Mouse (Mus musculus) liver, adult (tissue): ENCODE results near the gene Pwp1.
"Not testable (repeated sequence)": the region's sequence is repeated elsewhere in the genome, so short reads cannot be mapped to it uniquely, and the experiment has no call there.

Experiments
- GATA4 ChIP-seq: IDR thresholded peaks from 2 replicates; pipeline ENCODE4 v1.6.1; 2014; ENCODE audit warnings: mild to moderate bottlenecking, low read length; ENCODE audit not compliant: insufficient replicate concordance

Gene Pwp1

DNA sequence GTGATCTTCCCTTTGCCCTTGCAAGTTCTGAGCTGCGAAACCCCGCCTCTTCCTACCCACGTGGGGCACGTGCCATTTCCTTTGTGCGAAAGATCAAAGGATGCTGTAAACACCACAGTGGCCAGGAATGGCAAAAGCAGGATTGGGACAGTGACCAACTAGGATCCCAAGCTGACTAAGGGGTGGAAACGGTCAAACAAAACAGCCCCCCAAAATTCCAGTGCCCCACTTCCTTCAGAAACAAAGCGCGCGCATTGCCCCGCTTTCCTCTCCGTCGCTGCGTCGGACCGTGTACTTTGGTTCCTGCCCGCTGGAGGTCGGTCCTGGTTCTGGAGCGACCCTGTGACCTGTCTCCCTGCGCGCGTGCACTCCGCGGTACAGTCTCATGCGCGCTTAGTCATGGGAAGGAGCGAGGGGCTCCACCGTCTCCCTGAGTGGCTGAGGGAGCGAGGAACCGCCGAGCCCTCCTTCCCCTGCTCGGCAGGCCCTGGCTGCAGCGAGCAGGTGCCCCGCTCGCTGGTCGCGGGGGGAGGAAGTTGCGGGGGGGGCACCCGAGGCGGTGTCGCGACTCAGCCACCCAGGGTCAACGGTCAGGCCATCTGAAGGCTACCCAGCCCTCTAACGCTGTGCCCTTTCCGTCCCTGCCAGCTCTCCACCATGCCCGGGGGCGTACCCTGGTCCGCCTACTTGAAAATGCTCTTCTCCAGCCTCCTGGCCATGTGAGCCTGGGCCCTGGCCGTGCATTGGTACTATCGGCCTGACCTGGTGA, at the start of gene Pwp1:
Gene Pwp1, plus strand, starts transcription at position 410 of the 769 bp plus-strand sequence.
- not testable (repeated sequence) for TF ChIP-seq GATA4

DNA sequence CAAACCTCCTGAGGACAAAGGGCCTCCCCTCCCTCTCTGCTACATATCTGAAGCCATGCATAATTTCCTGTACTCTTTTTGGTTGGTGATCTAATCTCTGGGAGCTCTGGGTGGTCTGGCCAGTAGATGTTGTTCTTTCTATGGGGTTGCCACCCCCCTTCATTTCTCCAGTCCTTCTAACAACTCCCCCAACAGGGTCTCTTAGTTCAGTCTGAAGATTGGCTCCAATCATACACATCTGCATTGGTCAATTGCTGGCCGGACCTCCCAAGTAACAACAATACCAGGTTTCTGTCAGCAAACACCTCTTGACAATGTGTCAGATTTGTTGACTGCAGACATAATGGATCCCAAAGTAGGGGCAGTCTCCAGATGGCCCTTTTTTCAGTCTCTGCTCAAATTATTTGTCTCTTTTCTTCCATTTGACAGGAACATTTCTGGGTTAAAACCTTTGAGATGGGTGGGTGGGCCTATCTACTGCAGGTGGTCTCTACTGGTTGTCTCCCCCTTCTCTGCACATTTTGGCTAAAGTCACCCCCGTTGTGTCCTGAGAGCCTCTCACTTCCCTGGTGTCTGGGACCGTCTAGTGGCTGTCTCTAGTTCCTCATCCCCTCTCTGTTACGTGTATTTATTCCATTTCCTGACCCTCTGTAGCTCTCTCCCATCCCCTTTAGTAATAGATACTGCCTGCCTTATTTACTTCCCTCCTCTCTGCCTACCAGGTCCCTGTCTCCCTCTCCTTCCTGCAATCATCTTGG, 17.0 kb downstream of the Pwp1 start:
- TF ChIP-seq GATA4: no peak

DNA sequence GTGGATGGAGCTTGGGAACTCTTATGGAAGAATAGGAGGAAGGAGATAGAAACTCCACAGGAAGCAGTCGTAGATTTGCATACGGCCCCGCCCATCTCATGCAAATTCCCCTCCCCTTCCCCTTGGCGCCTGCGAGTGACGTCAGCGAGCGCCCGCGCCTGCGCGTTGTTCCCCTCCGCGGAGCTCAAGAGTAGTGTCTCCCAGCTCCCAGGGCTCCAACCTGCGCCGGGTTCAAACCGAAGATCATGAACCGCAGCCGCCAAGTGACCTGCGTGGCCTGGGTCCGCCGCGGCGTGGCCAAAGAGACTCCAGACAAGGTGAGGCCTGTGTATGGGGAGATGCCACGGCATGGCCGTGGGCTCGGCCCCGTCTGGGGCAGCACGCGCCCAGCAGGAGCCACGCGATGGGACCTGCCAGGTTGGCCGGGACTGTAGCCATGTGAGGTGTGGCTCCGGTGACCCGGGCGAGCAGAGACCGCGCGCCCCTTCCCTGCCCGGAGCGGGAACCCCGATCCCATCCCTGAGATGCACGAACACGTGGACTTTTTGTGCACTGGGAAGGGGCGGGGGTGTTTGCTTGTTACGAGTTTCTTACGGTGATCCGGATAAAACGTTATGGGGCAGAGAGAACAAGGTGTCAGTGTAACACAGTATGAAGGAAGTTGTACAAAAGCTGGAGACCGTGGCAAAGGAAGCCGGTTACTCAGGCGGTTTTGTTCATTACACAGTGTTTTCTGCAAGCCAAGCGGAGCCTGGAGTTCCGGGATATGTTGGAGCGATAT, 42.6 kb downstream of the Pwp1 start:
- peak; percentile 12; the same call in 1 of the 2 replicates for TF ChIP-seq GATA4

DNA sequence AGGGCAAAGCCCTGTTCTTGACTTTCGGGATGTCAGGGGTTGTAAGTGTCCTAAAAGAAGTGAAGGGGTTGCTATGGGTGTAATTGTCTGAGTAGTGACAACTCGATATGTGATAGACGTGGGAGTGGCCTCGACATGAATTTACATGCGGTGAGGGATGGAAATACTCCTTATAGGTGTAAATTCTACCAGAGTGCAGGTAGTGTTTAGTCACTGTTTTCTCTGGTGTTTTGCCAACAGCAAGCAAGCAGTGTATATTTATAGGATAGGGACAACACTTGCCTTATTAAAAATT, 43.1 kb downstream of the Pwp1 start:
- no peak for TF ChIP-seq GATA4

DNA sequence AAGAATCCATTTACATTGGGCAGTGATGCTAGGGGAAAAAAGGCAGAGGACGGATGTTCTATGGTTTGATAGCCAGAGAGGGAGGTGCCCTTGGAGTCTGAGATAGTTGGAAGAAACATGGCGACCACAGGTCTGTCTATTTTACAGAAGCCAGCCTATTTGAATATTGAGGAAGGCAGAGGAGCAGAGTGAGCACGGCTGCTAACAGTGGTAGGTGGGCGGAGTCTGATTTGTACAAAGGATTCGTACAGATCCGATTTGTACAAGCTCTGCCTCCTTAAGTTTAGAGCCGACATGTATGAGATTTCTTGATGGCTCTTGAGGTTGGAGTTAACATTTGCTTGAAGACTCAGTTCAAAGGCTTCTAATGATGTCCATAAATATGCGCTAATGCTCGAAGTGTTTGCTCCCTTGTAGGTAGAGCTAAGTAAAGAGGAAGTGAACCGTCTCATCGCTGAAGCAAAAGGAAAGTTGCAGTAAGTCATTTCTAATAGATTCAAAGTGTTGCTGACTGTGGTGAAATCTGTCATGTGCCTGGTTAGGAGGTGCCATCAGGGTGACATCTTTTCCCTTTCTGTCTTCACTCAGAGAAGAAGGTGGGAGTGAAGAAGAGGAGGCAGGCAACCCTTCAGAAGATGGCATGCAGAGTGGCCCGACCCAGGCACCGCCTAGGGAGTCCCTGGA, 44.7 kb downstream of the Pwp1 start:
- TF ChIP-seq GATA4: no peak

DNA sequence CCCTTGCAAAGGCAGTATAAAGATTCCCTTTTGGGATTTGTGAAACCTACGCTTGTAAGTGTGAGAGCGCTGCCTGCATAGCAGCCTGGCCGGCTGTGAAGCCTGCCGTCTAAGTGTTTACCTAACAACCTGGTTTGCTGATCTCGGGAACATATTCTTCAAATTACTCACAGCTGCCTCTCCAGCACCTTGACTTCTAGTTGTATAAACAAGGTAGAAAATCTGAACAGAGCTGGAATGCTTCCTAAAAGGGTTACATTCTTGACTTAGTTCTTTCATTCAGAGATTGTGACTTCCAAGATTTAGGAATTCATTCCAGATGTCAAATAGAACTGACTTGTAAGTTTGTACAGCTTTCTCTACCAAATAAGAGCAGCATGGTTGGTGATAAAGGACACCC, 46.5 kb downstream of the Pwp1 start:
- no peak for TF ChIP-seq GATA4

DNA sequence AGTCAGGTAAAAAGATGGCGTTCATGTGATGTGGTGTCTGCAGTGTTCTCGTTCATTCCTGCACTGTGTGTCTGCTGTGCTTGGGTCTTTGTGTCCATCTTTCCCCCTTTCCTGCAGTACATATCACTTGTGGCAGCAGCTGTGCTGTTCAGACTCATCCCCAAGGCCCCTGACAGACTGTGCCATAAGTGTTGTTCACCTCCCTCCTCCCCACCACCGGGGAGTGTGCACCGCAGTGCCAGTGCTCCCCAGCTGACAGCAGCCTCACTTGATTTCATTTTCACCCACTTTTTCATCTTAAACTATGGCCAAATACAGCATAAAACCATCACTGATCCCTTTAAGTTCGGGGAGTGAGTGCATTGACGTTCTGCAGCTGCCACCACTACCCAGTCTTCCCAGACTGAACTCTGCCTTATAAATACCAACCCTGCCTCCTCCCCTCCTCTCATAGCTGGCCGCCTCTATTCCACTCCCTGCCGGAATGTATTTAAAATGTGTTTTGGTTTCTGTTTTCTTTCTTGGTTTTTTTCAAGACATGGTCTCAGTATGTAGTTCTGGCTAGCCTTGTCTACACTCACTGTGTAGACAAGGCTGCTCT, 50.7 kb downstream of the Pwp1 start:
- TF ChIP-seq GATA4: no peak

DNA sequence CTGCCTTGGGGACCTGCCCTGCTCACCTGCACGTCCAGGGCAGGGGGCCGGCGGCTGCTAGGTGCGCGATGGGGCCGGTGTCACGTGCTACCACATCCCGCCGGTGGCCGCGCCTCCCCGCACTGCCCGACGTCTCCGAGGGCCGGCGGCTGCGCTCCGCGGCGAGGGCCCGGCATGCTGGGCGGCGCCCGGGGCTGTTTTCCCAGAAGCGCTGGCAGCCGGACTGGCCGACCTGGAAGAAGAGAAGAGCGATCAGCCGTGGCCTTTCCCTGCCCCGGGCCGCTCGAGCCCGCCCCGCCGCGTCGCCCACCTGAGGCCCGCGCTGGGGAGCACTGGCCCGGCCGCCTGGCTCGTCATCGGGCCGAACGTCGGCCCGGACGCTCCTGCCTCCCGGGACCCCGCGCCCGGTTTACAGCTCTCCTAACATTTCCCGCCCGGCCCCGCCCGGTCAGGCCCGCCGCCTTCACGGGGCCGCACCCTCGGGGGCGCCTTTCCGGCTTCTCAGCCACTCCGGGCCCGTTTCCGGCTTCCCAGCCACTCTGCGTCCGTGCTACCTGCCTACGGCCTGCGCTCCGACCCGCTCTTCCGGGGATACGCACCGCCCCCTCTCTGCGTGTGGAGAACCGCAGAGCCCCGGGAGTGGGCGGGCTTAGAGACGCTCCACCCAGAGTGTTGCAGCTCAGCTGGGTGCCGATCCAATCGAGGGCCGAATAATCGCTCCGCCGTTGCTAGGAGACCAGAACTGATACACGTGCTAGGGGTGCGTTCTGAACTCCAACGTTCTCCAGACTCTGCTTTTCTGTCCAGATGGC, 87.4 kb downstream of the Pwp1 start, which contains the start of gene Prdm4:
Gene Prdm4, minus strand, starts transcription at position 645 of the 812 bp plus-strand sequence.
- TF ChIP-seq GATA4: peak; percentile 25; the same call in 1 of the 2 replicates

DNA sequence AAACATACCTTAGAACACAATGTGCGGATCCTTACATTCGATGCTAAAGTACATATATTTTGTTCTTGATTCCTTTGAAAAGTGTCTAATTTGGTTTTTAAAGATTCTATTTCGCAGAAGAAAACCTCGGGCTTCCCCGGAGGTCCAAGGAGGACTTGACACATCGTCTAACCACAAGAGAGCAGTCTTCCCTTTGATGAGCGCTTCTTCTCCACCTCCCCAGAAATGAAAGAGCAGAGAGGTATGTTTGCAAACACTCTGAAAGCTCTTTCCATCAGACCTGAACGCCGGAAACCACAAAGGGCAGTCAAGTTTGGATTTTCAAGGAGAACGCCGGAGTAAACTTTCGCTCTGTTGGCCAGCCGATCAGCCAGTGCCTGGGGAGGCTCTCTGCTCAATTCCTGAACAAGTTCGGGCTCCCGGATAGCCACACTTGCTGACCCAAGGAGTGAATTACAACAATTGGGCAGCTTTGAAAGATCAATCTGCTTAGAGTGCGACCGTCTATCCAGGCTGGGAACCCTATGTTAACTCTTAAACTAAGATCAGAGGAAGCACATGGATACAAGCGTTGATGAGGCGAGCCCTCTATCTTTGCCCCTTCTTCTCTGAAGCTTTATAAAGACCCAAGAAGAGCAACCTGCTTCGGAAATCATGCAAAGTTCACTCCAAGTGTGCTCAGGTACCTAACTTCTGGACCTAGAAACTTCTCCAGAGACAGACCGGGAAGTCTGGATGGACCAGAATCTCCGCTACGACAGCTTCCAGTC, 98.6 kb downstream of the Pwp1 start, which contains the start of gene Ascl4:
Gene Ascl4, plus strand, starts transcription at position 6 of the 770 bp plus-strand sequence.
- TF ChIP-seq GATA4: no peak

DNA sequence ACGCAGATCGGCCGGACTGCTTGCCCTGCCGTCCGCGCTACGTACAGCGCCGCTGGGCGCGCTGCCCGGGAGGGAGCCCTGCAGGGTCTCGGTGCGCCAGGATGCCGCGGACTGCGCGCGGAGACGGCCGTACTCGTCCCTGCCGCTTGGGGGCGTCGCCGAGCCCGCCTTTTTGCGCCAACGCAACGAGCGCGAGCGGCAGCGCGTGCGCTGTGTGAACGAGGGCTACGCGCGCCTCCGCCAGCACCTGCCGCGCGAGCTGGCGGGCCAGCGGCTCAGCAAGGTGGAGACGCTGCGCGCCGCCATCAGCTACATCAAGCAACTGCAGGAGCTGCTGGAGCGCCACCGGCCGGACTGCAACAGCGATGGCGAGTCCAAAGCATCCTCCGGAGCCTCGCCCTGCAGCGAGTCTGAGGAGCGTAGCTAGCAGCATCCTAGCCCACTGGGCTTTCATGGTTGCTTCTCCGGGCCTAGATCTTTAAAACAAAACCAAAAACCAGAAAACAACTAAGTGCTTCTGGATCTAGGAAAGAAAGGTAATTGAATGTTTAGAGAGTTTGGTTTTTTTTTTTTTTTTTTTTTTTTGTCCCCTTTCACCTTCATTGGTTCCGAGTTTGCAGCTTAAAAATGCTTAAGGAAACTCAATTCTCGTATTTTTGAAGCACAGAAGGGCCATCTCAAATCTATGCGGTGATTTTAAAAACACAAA, 99.4 kb downstream of the Pwp1 start:
- no peak for TF ChIP-seq GATA4

DNA sequence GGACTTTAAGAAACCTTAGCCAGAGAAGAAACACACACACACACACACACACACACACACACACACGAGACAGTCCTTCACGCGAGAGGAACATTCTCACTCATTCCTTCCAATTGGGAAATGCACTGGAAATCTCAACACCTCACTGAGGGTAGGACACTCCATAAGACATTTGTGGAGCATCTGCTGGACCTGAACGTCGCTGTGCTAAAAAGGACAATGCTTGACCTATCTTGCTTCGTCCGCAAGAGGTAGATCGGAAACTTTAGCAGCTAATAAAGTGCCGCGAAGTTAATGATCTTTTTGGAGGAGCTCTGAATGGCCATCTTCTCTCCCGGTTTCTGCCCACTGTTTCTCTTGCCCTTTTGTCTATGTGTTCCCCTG, 99.9 kb downstream of the Pwp1 start:
- TF ChIP-seq GATA4: no peak

DNA sequence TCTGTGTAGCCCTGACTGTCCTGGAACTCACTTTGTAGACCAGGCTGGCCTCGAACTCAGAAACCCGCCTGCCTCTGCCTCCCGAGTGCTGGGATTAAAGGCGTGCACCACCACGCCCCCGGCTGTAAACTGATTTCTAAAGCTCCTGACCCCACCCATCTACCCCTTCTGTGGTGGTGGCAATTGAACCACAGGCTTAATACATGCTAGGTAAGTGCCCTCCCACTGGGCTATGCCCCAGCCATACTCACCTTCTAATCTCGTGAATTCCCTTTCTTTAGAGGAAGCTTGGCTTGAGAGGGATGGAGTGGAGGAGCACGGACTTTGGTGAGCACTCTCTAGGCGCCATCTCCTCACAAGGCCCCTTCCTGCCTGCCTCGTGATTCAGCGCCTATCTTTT, 100.7 kb downstream of the Pwp1 start:
- TF ChIP-seq GATA4: no peak
